Mouse (Mus musculus) forebrain, embryonic 12.5 days (tissue): Measurements from ENCODE around the gene Ftsj3. TPM values are rescaled to one million over a fixed set of nuclear protein-coding genes. Genes with fewer than 3 reads are reported as not detected.
"Not testable (repeated sequence)": the region's sequence is repeated elsewhere in the genome, so short reads cannot be mapped to it uniquely, and the experiment has no call there.

Experiments
- ATAC-seq: fragments of 200-750 bp; cut with Nextera tagmentation; 2 replicates; pipeline ENCODE4 v1.8.0; 2017; ENCODE audit warnings: moderate TSS enrichment; ENCODE audit not compliant: low FRiP score
- H3K27ac ChIP-seq: fragments of 300-500 bp; sonication (generic); 2 replicates; pipeline ENCODE4 v1.5.1; 2016; ENCODE audit warnings: mild to moderate bottlenecking
- H3K27me3 ChIP-seq: fragments of 300-500 bp; sonication (generic); 2 replicates; pipeline ENCODE4 v1.6.1; 2016; ENCODE audit warnings: mild to moderate bottlenecking
- H3K36me3 ChIP-seq: fragments of 300-500 bp; sonication (generic); replicated peaks from 2 replicates; pipeline ENCODE4 v1.6.1; 2016; ENCODE audit warnings: mild to moderate bottlenecking
- H3K4me1 ChIP-seq: fragments of 300-500 bp; sonication (generic); 2 replicates; pipeline ENCODE4 v1.6.1; 2016
- H3K4me2 ChIP-seq: fragments of 300-500 bp; sonication (generic); 2 replicates; pipeline ENCODE4 v1.6.1; 2016; ENCODE audit warnings: mild to moderate bottlenecking, moderate library complexity
- H3K4me3 ChIP-seq: fragments of 300-500 bp; sonication (generic); replicated peaks from 2 replicates; pipeline ENCODE4 v1.5.1; 2016; ENCODE audit warnings: mild to moderate bottlenecking
- H3K9ac ChIP-seq: fragments of 300-500 bp; sonication (generic); 2 replicates; pipeline ENCODE4 v1.6.1; 2016; ENCODE audit warnings: mild to moderate bottlenecking
- H3K9me3 ChIP-seq: fragments of 300-500 bp; sonication (generic); 2 replicates; pipeline ENCODE4 v1.6.1; 2016
- WGBS: fragments of 180-500 bp; shearing (Covaris S2); methylation state at CpG from one replicate; pipeline ENCODE4 v1.1.7; 2016; 5-methylcytosine and 5-hydroxymethylcytosine counted together
- polyA plus RNA-seq: library from polyadenylated mRNA; unstranded; fragments of >200 nt; fragmentation: Nextera tagmentation; extraction: Ambion mirVana; gene quantifications from 2 replicates; pipeline ENCODE4 v1.2.1, GENCODE M21; 2016

Gene Ftsj3
- polyA plus RNA-seq, 1 experiment from 2014 or later = 63.0 TPM

DNA sequence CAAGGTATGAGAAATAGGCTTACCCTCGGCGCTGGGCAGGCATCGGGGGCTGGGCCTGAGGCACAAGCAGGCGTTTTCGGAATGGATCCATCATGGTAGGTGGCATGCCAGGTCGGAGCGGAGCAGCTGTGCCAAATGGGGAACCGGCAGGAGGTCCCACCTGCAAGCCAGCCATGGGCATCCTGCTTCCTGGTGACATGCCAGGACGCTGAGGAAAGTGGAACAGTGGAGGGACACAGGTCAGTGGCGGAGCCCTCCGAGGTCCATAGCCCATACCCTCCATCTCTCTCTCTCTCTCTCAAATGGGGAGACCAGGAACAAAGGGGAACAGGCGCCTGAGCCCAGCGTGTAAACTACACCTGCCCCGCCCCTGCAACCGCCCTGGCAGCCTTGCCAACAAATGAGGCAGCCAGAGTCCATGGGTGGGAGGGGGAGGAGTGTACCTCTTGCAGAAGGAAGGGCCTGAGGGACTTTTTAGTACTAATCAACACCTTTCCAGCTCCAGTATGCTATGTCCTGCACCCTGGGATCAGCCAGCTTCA, 11.5 kb upstream of the Ftsj3 start:
- no peak overlapping the region for H3K9ac ChIP-seq
- peaks cover 35% of the 10 kb centered on the region for H3K4me1 ChIP-seq
- no peak overlapping the region for H3K4me3 ChIP-seq
- peaks cover 52% of the 10 kb centered on the region for H3K36me3 ChIP-seq
- peak overlapping the region; percentile 78 for H3K27ac ChIP-seq
- H3K9me3 ChIP-seq = no peaks in the 10 kb centered on the region
- 77% methylated on average over 15 of the region's 15 CpGs for WGBS
- no peak overlapping the region for H3K4me2 ChIP-seq
- no peaks in the 10 kb centered on the region for H3K27me3 ChIP-seq
- no peak for ATAC-seq

DNA sequence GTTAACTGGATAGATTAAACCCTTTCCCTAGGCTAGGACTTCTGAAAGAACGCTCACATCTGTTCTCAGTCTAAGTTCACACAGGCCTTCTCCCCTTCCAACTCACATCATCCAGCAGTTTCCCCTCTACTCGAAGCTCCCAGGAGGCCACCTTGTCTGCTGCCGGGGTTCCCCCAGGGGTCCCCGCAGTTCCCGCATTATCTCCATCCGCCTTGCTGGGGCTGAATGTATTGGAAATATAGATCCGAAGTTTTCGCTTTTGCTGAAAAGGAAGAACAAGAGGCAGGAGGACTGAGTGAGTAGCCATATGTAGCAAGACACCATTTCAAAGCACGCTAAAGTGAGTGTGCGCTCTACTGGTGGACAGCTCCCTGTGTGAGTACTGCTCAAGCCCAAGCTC, 10.6 kb upstream of the Ftsj3 start:
- Histone ChIP-seq H3K9me3 (no peaks in the 10 kb centered on the region), H3K4me1 (peaks cover 29% of the 10 kb centered on the region), H3K27me3 (no peaks in the 10 kb centered on the region), H3K36me3 (peaks cover 62% of the 10 kb centered on the region), H3K4me2 (no peak overlapping the region), H3K9ac (no peak overlapping the region), H3K4me3 (no peak overlapping the region), H3K27ac (0 out of 2 replicates have a peak overlapping the region, but pooled peaks have one; percentile 78)
- no peak for ATAC-seq
- WGBS = 94% methylated on average over 10 of the region's 10 CpGs

DNA sequence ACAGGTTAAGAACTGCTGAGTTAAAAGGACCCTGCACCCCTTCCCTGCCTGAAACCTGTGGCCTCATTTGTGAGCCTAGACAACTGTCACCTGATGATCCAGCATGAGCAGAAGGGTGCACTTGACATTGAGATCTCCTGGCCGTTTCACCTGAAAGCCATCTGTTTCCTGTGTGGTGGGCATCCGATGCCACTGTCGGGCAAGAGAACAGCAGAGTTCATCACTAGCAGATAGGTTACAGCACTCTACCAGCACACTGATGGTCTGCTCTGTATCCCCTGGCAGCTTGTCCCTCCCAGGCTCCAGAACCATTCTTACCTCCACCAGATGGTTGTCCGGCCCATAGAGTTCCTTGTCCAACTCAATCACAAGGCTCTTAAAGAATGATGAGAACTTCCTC, 9.7 kb upstream of the Ftsj3 start:
- H3K36me3 ChIP-seq = peaks cover 70% of the 10 kb centered on the region
- H3K9me3 ChIP-seq = no peaks in the 10 kb centered on the region
- H3K4me3 ChIP-seq = no peak overlapping the region
- no peak overlapping the region for H3K9ac ChIP-seq
- no peak overlapping the region for H3K4me2 ChIP-seq
- no peaks in the 10 kb centered on the region for H3K27me3 ChIP-seq
- WGBS = 95% methylated on average over 4 of the region's 4 CpGs
- ATAC-seq = no peak
- no peak overlapping the region for H3K27ac ChIP-seq
- peaks cover 23% of the 10 kb centered on the region for H3K4me1 ChIP-seq

DNA sequence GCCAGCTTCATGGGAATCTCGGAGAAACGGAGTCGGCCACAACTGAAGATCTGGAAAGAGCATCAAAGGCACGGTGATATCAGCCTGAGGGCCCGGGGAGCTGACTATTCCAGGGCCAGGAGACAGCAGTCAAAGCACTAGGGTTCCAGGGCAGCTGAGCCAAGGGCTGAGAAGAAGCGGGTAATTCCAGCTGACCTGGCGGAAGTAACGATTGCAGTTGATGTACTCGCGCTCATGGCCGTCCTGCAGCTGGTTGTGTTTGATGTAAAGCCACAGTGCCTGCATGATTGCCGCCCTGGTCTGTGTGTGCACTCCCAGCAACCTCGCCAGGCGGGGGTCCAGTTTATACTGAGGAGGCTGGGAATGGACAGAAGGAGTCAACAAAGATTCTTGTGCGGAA, 9.1 kb upstream of the Ftsj3 start:
- Histone ChIP-seq H3K4me3 (no peak overlapping the region), H3K27ac (no peak overlapping the region), H3K9me3 (no peaks in the 10 kb centered on the region), H3K36me3 (peaks cover 72% of the 10 kb centered on the region), H3K4me1 (peaks cover 22% of the 10 kb centered on the region), H3K27me3 (no peaks in the 10 kb centered on the region), H3K4me2 (no peak overlapping the region), H3K9ac (no peak overlapping the region)
- WGBS = 95% methylated on average over 15 of the region's 15 CpGs
- no peak for ATAC-seq

DNA sequence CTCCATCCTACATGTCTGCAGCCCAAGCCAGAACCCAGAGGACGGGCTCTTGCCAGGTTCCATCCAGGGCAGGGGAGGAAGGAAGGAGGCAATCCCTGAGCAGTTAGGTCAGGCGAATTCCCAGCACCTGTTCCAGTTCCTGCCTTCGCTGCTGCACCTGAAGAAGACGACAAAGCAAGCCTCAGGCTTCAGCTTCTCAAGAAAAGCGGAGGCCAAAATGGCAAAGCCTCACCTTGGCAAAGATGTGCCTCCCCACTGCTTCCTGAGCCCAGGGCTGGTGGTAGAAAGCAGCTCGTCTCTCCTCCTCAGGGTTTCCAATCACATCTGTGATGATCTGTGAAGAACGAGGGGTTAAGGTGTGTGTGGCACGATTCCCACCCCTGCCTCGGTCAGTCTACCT, 8.1 kb upstream of the Ftsj3 start:
- H3K27me3 ChIP-seq = no peaks in the 10 kb centered on the region
- H3K9ac ChIP-seq = no peak overlapping the region
- WGBS = 92% methylated on average over 9 of the region's 9 CpGs
- H3K27ac ChIP-seq = no peak overlapping the region
- no peak overlapping the region for H3K4me3 ChIP-seq
- H3K9me3 ChIP-seq = no peaks in the 10 kb centered on the region
- no peak for ATAC-seq
- peaks cover 18% of the 10 kb centered on the region for H3K4me1 ChIP-seq
- peaks cover 81% of the 10 kb centered on the region for H3K36me3 ChIP-seq
- no peak overlapping the region for H3K4me2 ChIP-seq

DNA sequence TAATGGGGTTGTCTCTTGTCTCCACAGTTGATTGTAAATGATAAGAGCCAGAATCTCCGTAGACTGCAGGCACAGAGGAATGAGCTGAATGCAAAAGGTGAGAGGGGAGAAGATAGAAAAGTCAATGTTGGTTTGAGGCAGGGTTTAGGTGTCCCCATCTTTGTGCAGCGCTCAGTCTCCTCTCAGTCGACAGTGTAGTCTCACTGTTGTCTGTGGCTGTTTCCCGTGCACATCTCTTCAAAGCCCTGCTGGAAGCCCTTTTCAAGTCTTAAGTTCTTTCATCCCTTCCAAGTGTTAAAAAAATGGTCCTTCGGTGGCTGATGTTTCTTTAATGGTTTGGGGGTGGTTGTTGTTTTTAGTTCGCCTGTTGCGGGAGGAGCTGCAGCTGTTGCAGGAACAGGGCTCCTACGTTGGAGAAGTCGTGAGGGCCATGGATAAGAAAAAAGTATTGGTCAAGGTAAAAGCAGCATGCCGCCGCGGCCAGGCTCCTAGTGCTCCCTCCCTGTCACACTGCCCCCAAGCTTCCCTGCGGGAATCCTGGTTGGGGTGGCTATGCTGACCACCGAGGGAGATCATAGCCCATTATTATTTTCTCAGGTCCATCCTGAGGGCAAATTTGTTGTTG, 5.1 kb upstream of the Ftsj3 start:
- 91% methylated on average over 14 of the region's 14 CpGs for WGBS
- H3K36me3 ChIP-seq = peaks cover 80% of the 10 kb centered on the region
- no peaks in the 10 kb centered on the region for H3K9me3 ChIP-seq
- H3K9ac ChIP-seq = no peak overlapping the region
- ATAC-seq = no peak
- H3K27ac ChIP-seq = no peak overlapping the region
- H3K27me3 ChIP-seq = no peaks in the 10 kb centered on the region
- no peak overlapping the region for H3K4me2 ChIP-seq
- no peak overlapping the region for H3K4me3 ChIP-seq
- peaks cover 14% of the 10 kb centered on the region for H3K4me1 ChIP-seq

DNA sequence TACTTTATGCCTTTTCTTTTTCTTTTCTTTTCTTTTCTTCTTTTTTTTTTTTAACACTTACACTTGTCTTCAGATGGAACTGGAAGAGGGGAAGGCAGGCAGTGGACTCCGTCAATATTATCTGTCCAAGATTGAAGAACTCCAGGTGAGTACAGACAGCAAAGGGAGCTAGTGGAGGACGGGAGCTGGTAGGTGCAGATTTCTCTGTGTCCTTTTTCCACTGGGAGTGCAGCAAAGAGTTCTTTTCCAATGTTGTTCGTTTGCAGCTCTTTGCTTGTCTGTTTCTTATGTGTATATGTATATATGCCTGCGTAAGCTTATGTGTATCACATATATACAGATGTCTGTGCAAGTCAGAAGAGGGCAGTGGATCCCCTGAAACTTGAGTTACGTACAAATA, 896 bp upstream of the Ftsj3 start:
- H3K27ac ChIP-seq = no peak overlapping the region

DNA sequence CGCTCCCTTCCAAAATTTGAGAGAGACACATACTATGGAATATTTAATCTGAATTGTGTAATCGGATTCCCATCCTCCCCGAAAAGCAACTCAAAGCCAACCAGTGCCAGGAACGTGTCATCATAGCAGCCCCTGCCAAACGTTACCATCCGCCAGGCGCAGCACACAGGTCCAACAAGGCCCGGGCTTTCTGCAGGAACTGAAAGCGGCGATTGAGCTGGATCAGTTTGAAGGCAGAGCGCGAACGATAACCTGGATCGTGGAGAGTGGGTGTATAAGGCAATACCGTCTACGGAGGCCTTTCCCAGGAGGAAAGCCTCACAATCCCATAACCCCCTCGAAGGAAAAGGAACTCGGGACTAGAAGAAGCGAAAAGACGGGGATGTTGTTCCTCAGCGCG, 705 bp downstream of the Ftsj3 start:
- Histone ChIP-seq H3K4me3 (peak overlapping the region; percentile 79), H3K36me3 (peaks cover 65% of the 10 kb centered on the region), H3K27me3 (no peaks in the 10 kb centered on the region), H3K9me3 (no peaks in the 10 kb centered on the region), H3K4me2 (peak overlapping the region; percentile 97), H3K9ac (peak overlapping the region; percentile 85), H3K4me1 (peaks cover 23% of the 10 kb centered on the region), H3K27ac (0 out of 2 replicates have a peak overlapping the region, but pooled peaks have one; percentile 82)
- 5% methylated on average over 22 of the region's 22 CpGs for WGBS
- no peak for ATAC-seq

More for the DNA sequence above, 896 bp upstream of the Ftsj3 start:
- peaks cover 23% of the 10 kb centered on the region for H3K4me1 ChIP-seq
- H3K4me3 ChIP-seq = peak overlapping the region; percentile 79
- H3K9ac ChIP-seq = peak overlapping the region; percentile 85
- H3K27me3 ChIP-seq = no peaks in the 10 kb centered on the region
- WGBS = 78% methylated on average over 5 of the region's 5 CpGs
- ATAC-seq = no peak
- H3K36me3 ChIP-seq = peaks cover 63% of the 10 kb centered on the region
- peak overlapping the region; percentile 97 for H3K4me2 ChIP-seq
- H3K9me3 ChIP-seq = no peaks in the 10 kb centered on the region

DNA sequence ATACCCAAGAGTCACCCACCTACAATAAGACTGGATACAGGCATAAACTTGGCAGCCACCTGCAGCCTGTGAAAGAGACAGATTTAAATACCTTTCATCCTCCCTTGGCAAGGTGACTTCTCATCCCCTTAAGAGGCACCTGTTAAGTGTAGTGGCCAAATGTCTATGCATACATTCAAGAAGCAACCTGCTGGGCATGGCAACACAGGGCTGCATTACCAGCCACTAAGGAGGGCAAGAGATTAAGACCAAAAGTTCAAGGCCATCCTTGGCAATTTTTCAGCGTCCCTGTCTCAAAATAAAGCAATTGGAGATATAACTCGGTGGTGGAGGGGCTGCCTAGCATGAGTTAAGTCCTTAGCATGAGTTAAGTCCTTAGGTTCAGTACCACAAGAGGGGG, 1.1 kb downstream of the Ftsj3 start:
- ATAC-seq = no peak
- Histone ChIP-seq H3K9me3 (no peaks in the 10 kb centered on the region), H3K4me2 (peak overlapping the region; percentile 97), H3K4me3 (peak overlapping the region; percentile 79), H3K27ac (no peak overlapping the region), H3K4me1 (peaks cover 23% of the 10 kb centered on the region), H3K9ac (peak overlapping the region; percentile 85), H3K27me3 (no peaks in the 10 kb centered on the region), H3K36me3 (peaks cover 68% of the 10 kb centered on the region)
- WGBS = 18% methylated on average over 2 of the region's 2 CpGs

DNA sequence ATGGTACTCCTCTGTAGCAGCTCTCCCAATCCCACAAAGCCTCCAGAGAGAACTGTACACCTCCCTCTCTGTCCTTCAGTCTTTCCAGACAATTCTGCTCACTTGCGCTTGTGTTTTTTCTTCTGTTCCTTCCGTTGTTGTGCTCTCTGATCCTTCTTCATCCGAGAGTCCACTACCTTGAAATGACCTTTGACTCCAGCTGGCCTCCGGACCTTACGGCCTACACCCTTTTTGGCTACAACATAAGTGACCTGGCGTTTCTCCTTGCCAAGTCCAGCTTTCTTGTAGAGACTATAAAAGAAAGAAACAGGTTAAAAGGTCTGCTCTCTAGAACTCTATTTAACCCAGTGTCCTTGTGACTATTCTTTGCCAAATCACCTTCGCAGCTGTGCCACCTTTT, 6.6 kb downstream of the Ftsj3 start:
- Histone ChIP-seq H3K9me3 (no peaks in the 10 kb centered on the region), H3K27me3 (no peaks in the 10 kb centered on the region), H3K9ac (no peak overlapping the region), H3K4me2 (no peak overlapping the region), H3K4me3 (no peak overlapping the region), H3K4me1 (no peaks in the 10 kb centered on the region), H3K36me3 (peaks cover 98% of the 10 kb centered on the region), H3K27ac (no peak overlapping the region)
- ATAC-seq = no peak
- 90% methylated on average over 7 of the region's 7 CpGs for WGBS

DNA sequence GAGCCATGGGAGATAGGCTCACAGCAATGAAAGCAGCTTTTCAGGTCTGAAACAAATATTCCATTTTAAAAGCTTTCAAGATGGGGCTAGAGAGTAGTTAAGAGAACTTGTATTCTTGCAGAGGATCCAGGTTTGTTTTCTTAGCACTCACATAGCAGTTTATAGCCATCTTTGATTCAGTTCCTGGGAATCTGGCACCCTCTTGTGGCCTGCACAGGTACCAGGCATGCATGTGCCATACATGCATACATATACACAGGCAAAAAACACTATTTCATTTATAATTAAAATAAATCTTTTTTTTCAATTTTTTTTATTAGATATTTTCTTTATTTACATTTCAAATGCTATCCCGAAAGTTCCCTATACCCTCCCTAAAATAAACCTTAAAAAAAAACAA, 9.0 kb downstream of the Ftsj3 start:
- H3K27me3 ChIP-seq = no peaks in the 10 kb centered on the region
- no peaks in the 10 kb centered on the region for H3K9me3 ChIP-seq
- 93% methylated on average over 1 of the region's 1 CpGs for WGBS
- H3K27ac ChIP-seq = no peak overlapping the region
- H3K4me1 ChIP-seq = no peaks in the 10 kb centered on the region
- H3K4me3 ChIP-seq = no peak overlapping the region
- H3K9ac ChIP-seq = no peak overlapping the region
- ATAC-seq = no peak
- no peak overlapping the region for H3K4me2 ChIP-seq
- peaks cover 99% of the 10 kb centered on the region for H3K36me3 ChIP-seq

DNA sequence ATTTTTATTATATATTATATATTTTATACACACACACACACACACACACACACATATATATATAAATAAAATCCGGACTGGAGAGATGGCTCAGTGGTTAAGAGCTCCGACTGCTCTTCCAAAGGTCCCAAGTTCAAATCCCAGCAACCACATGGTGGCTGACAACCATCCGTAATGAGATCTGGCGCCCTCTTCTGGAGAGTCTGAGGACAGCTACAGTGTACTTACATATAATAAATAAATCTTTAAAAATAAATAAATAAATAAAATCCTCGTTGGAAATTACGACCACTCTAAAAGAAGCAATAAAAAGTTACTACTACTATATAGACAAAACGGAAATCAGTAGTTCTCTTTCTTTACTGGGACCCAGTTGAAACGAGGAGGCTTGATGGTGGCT, 21.9 kb downstream of the Ftsj3 start:
- ATAC-seq, H3K27ac ChIP-seq, H3K27me3 ChIP-seq, H3K4me3 ChIP-seq, H3K4me2 ChIP-seq, H3K9ac ChIP-seq, H3K9me3 ChIP-seq, H3K4me1 ChIP-seq: not testable (repeated sequence)
- peaks cover 75% of the 10 kb centered on the region for H3K36me3 ChIP-seq
- 82% methylated on average over 8 of the region's 8 CpGs for WGBS

DNA sequence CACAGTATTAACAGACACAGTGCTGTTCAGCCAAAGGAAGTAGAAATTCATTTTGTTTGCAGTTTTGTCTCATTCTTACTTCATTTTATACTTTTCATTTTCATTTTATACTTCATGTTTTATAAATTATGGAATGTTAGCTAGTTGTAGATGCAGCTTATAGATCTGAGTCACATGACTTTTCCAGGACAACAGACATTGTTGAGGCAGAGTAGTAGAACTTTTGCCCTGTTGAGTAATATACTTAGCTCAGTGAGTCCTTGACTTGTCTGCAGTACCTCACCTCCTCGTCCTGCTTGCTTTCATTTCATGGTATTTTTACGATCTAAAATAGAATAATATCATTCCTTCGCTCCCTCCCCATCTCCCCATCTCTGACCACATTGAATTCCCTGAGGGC, 35.3 kb downstream of the Ftsj3 start:
- Histone ChIP-seq H3K9ac (no peak overlapping the region), H3K9me3 (no peaks in the 10 kb centered on the region), H3K27me3 (no peaks in the 10 kb centered on the region), H3K36me3 (peaks cover 18% of the 10 kb centered on the region), H3K27ac (no peak overlapping the region), H3K4me3 (no peak overlapping the region), H3K4me1 (peaks cover 18% of the 10 kb centered on the region), H3K4me2 (no peak overlapping the region)
- 92% methylated on average over 3 of the region's 3 CpGs for WGBS
- ATAC-seq = no peak
